Mouse (Mus musculus) erythroid progenitor cell, adult 5-6 weeks (primary cell): Measurements from ENCODE around the gene Ptprs. TPM values are rescaled to one million over a fixed set of nuclear protein-coding genes. Genes with fewer than 3 reads are reported as not detected.

ENCODE experiments used
- ATAC-seq: replicated peaks from 2 replicates; pipeline ENCODE4 v1.8.0; 2016; ENCODE audit warnings: moderate number of reproducible peaks, mild to moderate bottlenecking, moderate TSS enrichment, inconsistent platforms; ENCODE audit not compliant: poor library complexity, low FRiP score, severe bottlenecking
- total RNA-seq, 2 experiments: library from RNA; stranded (forward) in 1 of 2; stranded (reverse) in 1 of 2; fragments of 150-400 nt in 1 of 2; fragments of 186-747, 209-891 nt in 1 of 2; gene quantifications; 2 replicates each; pipeline versions ENCODE4 v1.2.3 to v1.2.4; 2015 to 2017; ENCODE audit warnings: low replicate concordance in 2 of 2

Gene Ptprs
- total RNA-seq, 2 experiments from 2014 or later: 4.7 to 10.9 TPM

- no peak for ATAC-seq
Measured at GRCm38 (mm10) chr17:56393889-56394288, 82.4 kb downstream of the Ptprs start.

GRCm38 (mm10) chr17:56393238-56393637 lies 83.0 kb downstream of the Ptprs start:
- ATAC-seq: no peak

GRCm38 (mm10) chr17:56387612-56388011 lies 88.7 kb downstream of the Ptprs start:
- ATAC-seq: no peak

- ATAC-seq: no peak
Measured at GRCm38 (mm10) chr17:56384903-56385302, 91.4 kb downstream of the Ptprs start.

- ATAC-seq: no peak
Measured at GRCm38 (mm10) chr17:56382997-56383396, 93.3 kb downstream of the Ptprs start.

- no peak for ATAC-seq
Measured at GRCm38 (mm10) chr17:56381183-56381582, 95.1 kb downstream of the Ptprs start.

GRCm38 (mm10) chr17:56380286-56380685 lies 96.0 kb downstream of the Ptprs start:
- no peak for ATAC-seq

- ATAC-seq: no peak
Measured at GRCm38 (mm10) chr17:56379281-56379834, 96.9 kb downstream of the Ptprs start.

- ATAC-seq: no peak
Measured at GRCm38 (mm10) chr17:56374851-56375250, 101.4 kb downstream of the Ptprs start.

GRCm38 (mm10) chr17:56373136-56374034 lies 102.9 kb downstream of the Ptprs start:
- no peak for ATAC-seq

GRCm38 (mm10) chr17:56372109-56372508 lies 104.2 kb downstream of the Ptprs start:
- no peak for ATAC-seq

- ATAC-seq: no peak
Measured at GRCm38 (mm10) chr17:56371029-56371660, 105.1 kb downstream of the Ptprs start.

GRCm38 (mm10) chr17:56370090-56370489 lies 106.2 kb downstream of the Ptprs start:
- no peak for ATAC-seq

- ATAC-seq: no peak
Measured at GRCm38 (mm10) chr17:56368291-56368790, 107.9 kb downstream of the Ptprs start.

GRCm38 (mm10) chr17:56365791-56366673 lies 110.3 kb downstream of the Ptprs start:
- ATAC-seq: no peak

Other genes starting within 250 kb of the Ptprs start
- 7.2 and 8.4 TPM in 2 replicates for gene Fem1a, start 219.7 kb downstream of the Ptprs start, total RNA-seq (2015; ENCODE audit: low replicate concordance)
- gene Fem1a, start 219.7 kb downstream of the Ptprs start, total RNA-seq (2017; ENCODE audit: low replicate concordance): 5.7 and 7.6 TPM in 2 replicates
- gene Ticam1, start 199.7 kb downstream of the Ptprs start, total RNA-seq (2015; ENCODE audit: low replicate concordance): 4.0 and 4.6 TPM in 2 replicates
- gene Ticam1, start 199.7 kb downstream of the Ptprs start, total RNA-seq (2017; ENCODE audit: low replicate concordance): 1.4 and 2.6 TPM in 2 replicates
- gene Plin3, start 183.6 kb downstream of the Ptprs start, total RNA-seq (2015; ENCODE audit: low replicate concordance): 2.2 and 2.5 TPM in 2 replicates
- 5.6 and 6.7 TPM in 2 replicates for gene Plin3, start 183.6 kb downstream of the Ptprs start, total RNA-seq (2017; ENCODE audit: low replicate concordance)
- not detected in 2 replicates for gene Arrdc5, start 176.2 kb downstream of the Ptprs start, total RNA-seq (2015; ENCODE audit: low replicate concordance)
- not detected in 2 replicates for gene Arrdc5, start 176.2 kb downstream of the Ptprs start, total RNA-seq (2017; ENCODE audit: low replicate concordance)
- gene Uhrf1, start 173.2 kb downstream of the Ptprs start, total RNA-seq (2015; ENCODE audit: low replicate concordance): 86.9 and 122 TPM in 2 replicates
- 178 and 179 TPM in 2 replicates for gene Uhrf1, start 173.2 kb downstream of the Ptprs start, total RNA-seq (2017; ENCODE audit: low replicate concordance)
- 3.4 and 18.0 TPM in 2 replicates for gene Kdm4b, start 150.4 kb downstream of the Ptprs start, total RNA-seq (2015; ENCODE audit: low replicate concordance)
- gene Kdm4b, start 150.4 kb downstream of the Ptprs start, total RNA-seq (2017; ENCODE audit: low replicate concordance): 3.4 and 8.5 TPM in 2 replicates
- gene Znrf4, start 35.9 kb upstream of the Ptprs start, total RNA-seq (2015; ENCODE audit: low replicate concordance): not detected in 2 replicates
- not detected in 2 replicates for gene Znrf4, start 35.9 kb upstream of the Ptprs start, total RNA-seq (2017; ENCODE audit: low replicate concordance)
- gene Gm20219, start 77.9 kb upstream of the Ptprs start, total RNA-seq (2015; ENCODE audit: low replicate concordance): 6.1 TPM in 1 of 2 replicates, not detected in the other
- 1.2 TPM in 1 of 2 replicates, not detected in the other for gene Gm20219, start 77.9 kb upstream of the Ptprs start, total RNA-seq (2017; ENCODE audit: low replicate concordance)
- 107 and 153 TPM in 2 replicates for gene Safb2, start 108.1 kb upstream of the Ptprs start, total RNA-seq (2015; ENCODE audit: low replicate concordance)
- gene Safb2, start 108.1 kb upstream of the Ptprs start, total RNA-seq (2017; ENCODE audit: low replicate concordance): 350 and 385 TPM in 2 replicates
- 120 and 141 TPM in 2 replicates for gene Safb, start 108.3 kb upstream of the Ptprs start, total RNA-seq (2015; ENCODE audit: low replicate concordance)
- 189 and 314 TPM in 2 replicates for gene Safb, start 108.3 kb upstream of the Ptprs start, total RNA-seq (2017; ENCODE audit: low replicate concordance)
- gene 2410015M20Rik, start 133.3 kb upstream of the Ptprs start, total RNA-seq (2015; ENCODE audit: low replicate concordance): 21.8 and 29.9 TPM in 2 replicates
- gene 2410015M20Rik, start 133.3 kb upstream of the Ptprs start, total RNA-seq (2017; ENCODE audit: low replicate concordance): 20.7 and 33.0 TPM in 2 replicates
- gene Rpl36, start 136.9 kb upstream of the Ptprs start, total RNA-seq (2015; ENCODE audit: low replicate concordance): 298 and 344 TPM in 2 replicates
- 203 and 323 TPM in 2 replicates for gene Rpl36, start 136.9 kb upstream of the Ptprs start, total RNA-seq (2017; ENCODE audit: low replicate concordance)
- gene Lonp1, start 150.4 kb upstream of the Ptprs start, total RNA-seq (2015; ENCODE audit: low replicate concordance): 3.6 and 4.2 TPM in 2 replicates
- 9.5 and 15.0 TPM in 2 replicates for gene Lonp1, start 150.4 kb upstream of the Ptprs start, total RNA-seq (2017; ENCODE audit: low replicate concordance)
- not detected in 2 replicates for gene Catsperd, start 151.7 kb upstream of the Ptprs start, total RNA-seq (2015; ENCODE audit: low replicate concordance)
- not detected in 2 replicates for gene Catsperd, start 151.7 kb upstream of the Ptprs start, total RNA-seq (2017; ENCODE audit: low replicate concordance)
- gene Ranbp3, start 196.8 kb upstream of the Ptprs start, total RNA-seq (2015; ENCODE audit: low replicate concordance): 51.1 and 73.9 TPM in 2 replicates
- gene Ranbp3, start 196.8 kb upstream of the Ptprs start, total RNA-seq (2017; ENCODE audit: low replicate concordance): 72.9 and 77.2 TPM in 2 replicates
- gene Ndufa11, start 241.3 kb upstream of the Ptprs start, total RNA-seq (2015; ENCODE audit: low replicate concordance): 46.5 and 90.1 TPM in 2 replicates
- gene Ndufa11, start 241.3 kb upstream of the Ptprs start, total RNA-seq (2017; ENCODE audit: low replicate concordance): 54.2 and 67.9 TPM in 2 replicates
- 2.1 and 2.2 TPM in 2 replicates for gene Vmac, start 241.5 kb upstream of the Ptprs start, total RNA-seq (2015; ENCODE audit: low replicate concordance)
- not detected in 2 replicates for gene Vmac, start 241.5 kb upstream of the Ptprs start, total RNA-seq (2017; ENCODE audit: low replicate concordance)